Mouse (Mus musculus) erythroblast, embryonic 14.5 days (primary cell): ENCODE data around the gene Xxylt1.

ENCODE experiments used
- GATA1 ChIP-seq: IDR thresholded peaks from 2 replicates; pipeline ENCODE4 v1.6.1; 2012; ENCODE audit warnings: low read length, inconsistent platforms, mixed read lengths
- TAL1 ChIP-seq: IDR thresholded peaks from 3 replicates; pipeline ENCODE4 v1.6.1; 2012; ENCODE audit warnings: low read length, inconsistent platforms, mixed read lengths

GRCm38 (mm10) chr16:31060714-31061113 lies 20.5 kb downstream of the Xxylt1 start:
- TF ChIP-seq GATA1 (no peak), TAL1 (no peak)
